Mouse (Mus musculus): ENCODE measurements around the gene Heatr9.

Heatr9 gene

GRCm38 (mm10) chr11:83530360-83530759 lies 8.4 kb upstream of the Heatr9 start, which contains the start of gene Ccl5:
Ccl5 (minus strand) TSS chr11:83530518.
- DNase-seq (ENCODE audit: low spot score) = no peak

DNA sequence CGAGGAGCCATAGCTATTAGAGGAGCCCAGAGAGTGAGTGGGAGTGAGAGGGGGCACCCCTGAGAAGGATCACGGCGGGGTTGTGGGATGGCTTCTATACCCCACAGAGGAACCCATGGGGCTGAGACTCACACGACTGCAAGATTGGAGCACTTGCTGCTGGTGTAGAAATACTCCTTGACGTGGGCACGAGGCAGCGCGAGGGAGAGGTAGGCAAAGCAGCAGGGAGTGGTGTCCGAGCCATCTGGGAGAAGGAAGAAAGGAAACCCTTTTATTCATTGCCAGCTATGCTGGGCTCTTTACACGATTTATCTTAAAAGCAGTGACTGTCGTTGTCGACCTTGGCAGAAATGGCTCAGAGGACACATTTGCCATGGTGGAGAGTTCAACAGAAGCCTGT lies 7.0 kb upstream of the Heatr9 start:
- DNase-seq (ENCODE audit: low spot score) = no peak

GRCm38 (mm10) chr11:83518371-83518770 lies 3.6 kb downstream of the Heatr9 start:
- DNase-seq (ENCODE audit: low spot score) = no peak

- DNase-seq (ENCODE audit: low spot score) = no peak
Observed at GRCm38 (mm10) chr11:83517153-83517552, 4.8 kb downstream of the Heatr9 start.

DNA sequence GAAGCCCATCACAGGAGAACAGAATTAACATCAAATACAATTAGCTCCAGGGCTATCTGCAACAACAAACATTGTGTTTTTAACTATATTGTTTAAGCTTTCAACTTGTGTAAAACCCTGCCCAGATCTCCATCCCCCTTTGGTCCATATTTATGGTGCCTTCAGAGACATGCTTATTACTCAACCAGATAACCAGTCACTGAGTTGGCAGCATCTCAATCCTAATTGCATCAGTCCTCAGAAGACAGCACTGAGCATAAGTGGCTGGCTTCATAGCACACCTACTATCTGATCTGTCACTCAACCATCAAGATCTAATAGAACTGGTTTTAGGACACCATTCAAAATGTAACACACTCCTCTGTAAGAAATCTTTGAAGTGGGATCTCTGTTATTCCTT lies 12.5 kb downstream of the Heatr9 start:
- DNase-seq (ENCODE audit: low spot score) = peak; percentile 82

- no peak for DNase-seq (ENCODE audit: low spot score)
Observed at GRCm38 (mm10) chr11:83504308-83504707, 17.7 kb downstream of the Heatr9 start.

GRCm38 (mm10) chr11:83495571-83495970 lies 26.4 kb downstream of the Heatr9 start:
- no peak for DNase-seq (ENCODE audit: low spot score)

DNA sequence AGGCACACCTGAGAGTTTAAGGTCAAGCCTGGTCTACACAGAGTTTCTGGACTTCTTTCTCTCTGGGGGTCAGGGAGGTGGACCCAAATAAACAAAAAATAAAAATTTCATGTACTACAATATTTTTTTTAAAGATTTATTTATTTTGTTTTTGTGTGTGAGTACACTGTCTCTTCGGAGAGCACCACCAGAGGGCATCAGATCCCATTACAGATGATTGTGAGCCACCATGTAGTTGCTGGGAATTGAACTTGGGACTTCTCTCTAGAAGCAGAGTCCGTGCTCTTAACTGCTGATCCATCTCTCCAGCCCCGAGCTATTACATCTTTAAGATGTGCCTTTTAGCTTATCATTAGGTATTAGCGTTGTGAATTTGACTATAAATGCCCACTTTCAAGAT lies 30.5 kb downstream of the Heatr9 start:
- peak; percentile 34 for DNase-seq (ENCODE audit: low spot score)

DNA sequence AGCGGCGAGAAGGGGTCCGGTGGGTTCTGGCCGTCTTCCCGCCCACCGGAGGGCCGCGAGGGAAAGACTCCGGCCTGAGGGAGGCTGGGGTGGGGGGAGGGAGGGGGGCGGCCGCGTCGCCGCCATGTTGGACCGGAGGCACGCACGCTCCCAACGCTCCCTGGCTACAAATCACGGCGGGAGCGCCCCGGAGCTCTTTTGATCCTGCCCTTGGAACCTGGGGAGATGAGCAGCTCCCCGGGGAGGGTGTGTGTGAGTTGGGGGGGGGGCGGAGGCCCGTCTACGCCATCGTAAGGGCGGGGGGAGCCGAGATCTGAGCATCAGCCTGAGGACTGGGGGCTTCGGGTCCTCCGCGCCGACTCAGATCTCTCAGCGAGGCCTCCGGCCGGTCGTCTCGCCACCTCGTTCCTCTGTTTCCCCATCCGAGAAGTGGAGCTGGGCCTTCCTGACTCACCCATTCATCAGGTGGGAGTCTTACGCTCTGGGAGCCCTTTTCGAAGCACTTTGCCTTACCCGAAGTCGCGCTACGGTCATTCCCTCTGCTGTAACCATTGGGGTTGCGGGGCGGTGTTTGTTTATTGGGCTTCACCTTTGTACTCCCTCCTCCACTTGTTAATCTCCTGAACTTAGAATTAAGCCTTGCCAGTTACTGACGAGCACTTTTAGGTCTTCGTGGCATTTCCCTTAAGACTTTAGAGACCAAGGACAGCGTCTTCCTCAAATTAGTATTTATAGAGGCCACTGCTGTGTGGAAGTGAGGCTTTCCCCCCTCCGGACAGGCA lies 48.5 kb downstream of the Heatr9 start:
- DNase-seq (ENCODE audit: low spot score) = peak; percentile 74

DNA sequence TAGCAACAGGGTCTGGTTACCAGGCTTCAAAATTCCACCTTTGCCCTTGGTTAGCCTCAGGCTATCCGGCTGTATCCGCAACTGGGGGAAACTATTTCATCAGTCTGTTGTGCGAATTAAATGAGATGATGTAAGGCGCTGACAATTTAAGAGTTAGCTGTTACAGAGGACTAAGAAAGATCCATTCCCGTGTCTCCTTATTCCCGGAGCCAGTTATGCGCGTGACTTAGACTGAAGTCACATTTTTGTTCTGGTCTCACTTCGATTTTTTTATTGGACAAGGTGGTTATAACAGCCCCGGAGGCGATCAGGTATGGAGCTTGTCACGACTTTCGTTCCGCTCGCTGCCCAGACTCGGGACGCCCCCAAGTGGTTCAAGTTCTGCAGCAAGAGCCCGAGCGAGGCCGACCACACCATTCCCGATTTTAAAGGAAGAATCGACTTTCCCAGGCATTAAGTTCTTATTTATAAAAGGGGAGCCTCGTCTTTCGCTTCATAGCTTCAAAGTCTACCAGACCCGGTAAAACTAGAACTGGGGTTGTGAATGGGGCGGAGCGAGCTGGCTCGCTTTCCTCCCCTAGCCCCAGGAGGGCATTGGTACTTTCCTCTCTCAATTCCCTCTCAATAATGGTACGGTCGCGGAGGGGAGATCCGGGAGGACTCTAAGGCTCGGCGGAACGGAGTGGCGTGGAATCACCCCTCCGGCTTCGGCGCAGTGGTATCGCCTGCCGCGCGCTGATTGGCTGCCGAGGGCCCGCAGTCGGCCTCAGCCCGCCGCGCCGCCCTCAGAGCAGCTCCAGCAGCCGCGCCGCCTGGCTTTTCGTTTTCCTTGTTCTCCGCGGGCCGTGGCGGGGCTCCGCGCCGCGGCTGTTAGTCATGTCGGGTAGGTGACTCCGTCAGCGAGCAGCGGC lies 49.4 kb downstream of the Heatr9 start, which contains the start of gene Taf15:
Gene Taf15 (plus strand): TSS at position 763 of the 911 bp plus-strand sequence.
- peak; percentile 99 for DNase-seq (ENCODE audit: low spot score)

DNA sequence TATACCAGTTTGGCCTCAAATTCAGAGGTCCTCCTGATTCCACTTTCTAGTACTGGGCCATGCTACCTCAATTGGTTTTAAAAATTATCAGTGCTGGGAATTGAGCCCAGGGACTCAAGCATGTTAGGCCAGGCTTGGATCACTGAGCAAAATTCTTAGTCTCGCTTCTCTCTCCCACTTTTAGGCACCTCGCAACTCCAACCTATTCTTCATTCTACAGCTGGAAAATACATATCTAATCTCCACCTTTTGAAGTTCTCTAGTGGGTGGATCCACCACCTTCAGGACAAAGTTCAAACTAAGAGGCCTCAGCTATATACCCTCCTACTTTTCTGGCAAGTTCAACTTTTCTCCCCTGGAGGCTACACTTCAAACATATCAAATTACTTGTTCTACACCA lies 50.2 kb downstream of the Heatr9 start:
- DNase-seq (ENCODE audit: low spot score) = no peak

- no peak for DNase-seq (ENCODE audit: low spot score)
Observed at GRCm38 (mm10) chr11:83468765-83469164, 53.2 kb downstream of the Heatr9 start.

GRCm38 (mm10) chr11:83467120-83467652 lies 54.8 kb downstream of the Heatr9 start:
- peak; percentile 47 for DNase-seq (ENCODE audit: low spot score)

DNA sequence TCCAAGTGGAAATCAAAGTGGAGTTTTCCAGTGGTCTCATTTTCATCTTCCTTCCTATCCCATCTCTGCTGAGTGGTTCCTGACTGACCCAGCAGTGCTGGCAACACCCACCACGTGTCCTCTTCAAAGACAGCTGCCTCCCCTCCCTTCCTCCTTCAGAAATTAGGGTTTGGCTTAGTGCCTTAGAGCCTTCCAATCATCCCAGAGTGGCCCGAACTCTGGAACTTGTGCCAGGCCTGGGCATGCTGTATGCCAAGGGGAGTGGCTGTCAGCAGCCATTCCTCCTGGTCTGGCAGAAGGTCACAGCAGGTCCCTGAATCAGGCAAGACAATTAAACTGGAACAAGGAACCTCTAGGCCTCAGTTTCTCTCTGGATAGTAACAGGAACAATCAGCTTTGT lies 56.0 kb downstream of the Heatr9 start:
- peak; percentile 90 for DNase-seq (ENCODE audit: low spot score)

DNA sequence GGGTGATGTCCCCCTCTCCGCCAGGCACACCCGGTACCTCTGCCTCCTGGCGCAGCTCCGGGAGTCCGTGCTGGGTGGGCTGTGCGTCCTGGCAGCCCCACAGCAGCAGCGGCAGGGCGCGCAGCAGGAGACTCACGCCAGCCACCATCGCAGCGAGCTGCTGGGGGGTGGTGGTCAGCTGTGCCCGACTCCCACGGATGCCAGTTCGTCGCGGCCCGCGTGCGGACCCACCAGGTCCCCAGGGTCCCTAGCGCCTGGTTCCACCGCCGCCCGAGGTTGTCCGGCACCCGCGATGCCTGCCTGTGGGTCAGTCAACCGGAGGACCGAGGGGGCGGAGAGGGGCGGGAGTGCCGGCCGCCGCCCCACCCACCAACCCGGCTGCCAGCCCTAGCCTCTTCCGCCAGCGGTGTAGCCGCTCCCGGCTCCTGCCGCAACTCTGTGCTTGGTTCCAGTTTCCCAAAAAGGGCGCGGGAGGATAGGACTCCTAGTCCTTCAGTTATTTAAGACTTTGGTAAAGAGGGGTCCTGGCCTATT lies 59.2 kb downstream of the Heatr9 start, which contains the start of gene Mmp28:
Gene Mmp28 (minus strand): TSS at position 361 of the 534 bp plus-strand sequence.
- peak; percentile 68 for DNase-seq (ENCODE audit: low spot score)
